Mouse (Mus musculus) G1E (cell line): ENCODE data around the gene Rnf157.

Source experiments
- CTCF ChIP-seq: IDR thresholded peaks from 2 replicates; pipeline ENCODE4 v1.5.1; 2012; ENCODE audit warnings: low read depth, low read length, inconsistent platforms, mixed read lengths
- GATA1 ChIP-seq: IDR thresholded peaks from 2 replicates; pipeline ENCODE4 v1.6.1; 2012; ENCODE audit warnings: borderline replicate concordance, low read length, inconsistent platforms, mixed read lengths
- POLR2AphosphoS5 ChIP-seq: IDR thresholded peaks from 2 replicates; pipeline ENCODE4 v1.6.1; 2012; ENCODE audit warnings: low read depth, low read length, inconsistent platforms; ENCODE audit not compliant: insufficient replicate concordance
- TAL1 ChIP-seq: conservative IDR thresholded peaks from 2 replicates; pipeline ENCODE4 v1.6.1; 2012; ENCODE audit warnings: low read depth, low read length, inconsistent platforms, mixed read lengths

GRCm38 (mm10) chr11:116433356-116434286 is 20.8 kb upstream of the Rnf157 start, which contains the start of gene Ubald2:
- TF ChIP-seq CTCF = no peak
- no peak for TF ChIP-seq TAL1
- no peak for TF ChIP-seq POLR2AphosphoS5
- no peak for TF ChIP-seq GATA1
